Mouse (Mus musculus) intestine, embryonic 16.5 days (tissue): Measurements from ENCODE around the gene Trmt1. TPM values are rescaled to one million over a fixed set of nuclear protein-coding genes. Genes with fewer than 3 reads are reported as not detected.

Experiments used
- ATAC-seq: fragments of 200-750 bp; cut with Nextera tagmentation; 2 replicates; pipeline ENCODE4 v1.8.0; 2017; ENCODE audit warnings: moderate TSS enrichment, moderate library complexity
- H3K27ac ChIP-seq: fragments of 300-500 bp; sonication (generic); 2 replicates; pipeline ENCODE4 v1.5.1; 2014; ENCODE audit warnings: mild to moderate bottlenecking, low read length
- H3K27me3 ChIP-seq: fragments of 300-500 bp; sonication (generic); replicated peaks from 2 replicates; pipeline ENCODE4 v1.6.1; 2014; ENCODE audit warnings: low read length, control low read depth, mixed read lengths; ENCODE audit not compliant: control insufficient read depth, insufficient read depth
- H3K36me3 ChIP-seq: fragments of 300-500 bp; sonication (generic); 2 replicates; pipeline ENCODE4 v1.6.1; 2014; ENCODE audit warnings: low read length, control low read depth; ENCODE audit not compliant: control insufficient read depth, insufficient read depth
- H3K4me1 ChIP-seq: fragments of 300-500 bp; sonication (generic); 2 replicates; pipeline ENCODE4 v1.6.1; 2014; ENCODE audit warnings: low read length, control low read depth, mixed read lengths; ENCODE audit not compliant: control insufficient read depth, insufficient read depth
- H3K4me2 ChIP-seq: fragments of 300-500 bp; sonication (generic); 2 replicates; pipeline ENCODE4 v1.6.1; 2014; ENCODE audit warnings: low read depth, low read length, control low read depth
- H3K4me3 ChIP-seq: fragments of 300-500 bp; sonication (generic); 2 replicates; pipeline ENCODE4 v1.5.1; 2014; ENCODE audit warnings: mild to moderate bottlenecking, low read length
- H3K9ac ChIP-seq: fragments of 300-500 bp; sonication (generic); 2 replicates; pipeline ENCODE4 v1.6.1; 2014; ENCODE audit warnings: low read depth, low read length
- H3K9me3 ChIP-seq: fragments of 300-500 bp; sonication (generic); 2 replicates; pipeline ENCODE4 v1.6.1; 2016; ENCODE audit warnings: low read length, control low read depth; ENCODE audit not compliant: control insufficient read depth
- WGBS: fragments of 180-500 bp; shearing (Covaris S2); extraction: QIAGEN DNeasy Blood & Tissue Kit; methylation state at CpG from one replicate; pipeline ENCODE4 v1.1.7; 2014; 5-methylcytosine and 5-hydroxymethylcytosine counted together
- polyA plus RNA-seq: library from polyadenylated mRNA; unstranded; fragments of >200 nt; fragmentation: Nextera tagmentation; extraction: Ambion mirVana; gene quantifications from 2 replicates; pipeline ENCODE4 v1.2.1, GENCODE M21; 2015

Trmt1 gene
- polyA plus RNA-seq, 1 experiment from 2014 or later, result 67.1 TPM

DNA sequence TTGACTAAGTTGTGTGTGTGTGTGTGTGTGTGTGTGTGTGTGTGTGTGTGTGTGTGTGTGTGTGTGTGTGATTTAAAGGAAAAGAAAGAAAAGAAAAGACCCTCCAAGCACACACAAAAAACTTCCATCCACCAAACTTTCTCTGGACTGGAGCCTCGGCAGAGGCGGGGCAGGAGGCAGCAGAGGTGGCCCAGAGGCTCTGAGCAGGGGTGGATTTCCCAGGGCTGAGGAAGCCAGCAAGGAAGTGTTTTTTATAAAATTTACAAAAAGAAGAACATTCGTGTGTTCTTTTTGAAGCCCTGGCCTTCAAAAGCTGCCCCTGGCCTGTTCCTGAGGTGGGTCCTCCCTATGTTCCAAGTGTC lies 26.6 kb downstream of the Trmt1 start:
- ATAC-seq, result peak; percentile 40; the same call in 1 of the 2 replicates
- Histone ChIP-seq H3K27ac (peak overlapping the region; percentile 82), H3K9me3 (no peaks in the 10 kb centered on the region), H3K4me3 (no peak overlapping the region), H3K27me3 (peaks cover 33% of the 10 kb centered on the region), H3K9ac (0 out of 2 replicates have a peak overlapping the region, but pooled peaks have one; percentile 14), H3K4me1 (peaks cover 28% of the 10 kb centered on the region), H3K36me3 (peaks cover 3% of the 10 kb centered on the region; the same call in 1 of the 2 replicates), H3K4me2 (no peak overlapping the region)
- WGBS, result 23% methylated on average over 3 of the region's 3 CpGs

DNA sequence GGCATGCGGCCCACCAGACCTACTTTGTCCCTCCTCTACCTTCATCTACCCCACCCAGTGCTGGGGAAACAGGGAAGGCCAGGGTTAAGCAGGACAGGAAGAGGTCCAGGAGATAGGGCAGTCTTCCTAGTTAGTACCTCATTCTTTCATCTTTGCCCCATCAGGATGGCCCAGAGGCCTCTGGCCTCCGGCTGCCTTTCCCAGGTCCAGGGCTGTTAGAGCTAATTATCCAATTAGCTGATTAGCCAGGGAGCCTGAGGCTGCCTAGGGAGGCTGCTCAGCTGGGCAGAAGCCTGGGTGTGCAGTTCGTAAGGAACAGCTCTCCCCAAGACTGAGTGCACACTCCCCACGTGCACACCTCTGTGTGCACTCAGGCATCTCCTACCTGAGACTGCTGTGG lies 27.3 kb downstream of the Trmt1 start:
- H3K36me3 ChIP-seq, result no peaks in the 10 kb centered on the region; the same call in 1 of the 2 replicates
- H3K4me1 ChIP-seq, result peaks cover 23% of the 10 kb centered on the region
- H3K9me3 ChIP-seq, result no peaks in the 10 kb centered on the region
- H3K9ac ChIP-seq, result 0 out of 2 replicates have a peak overlapping the region, but pooled peaks have one; percentile 30
- H3K4me2 ChIP-seq, result no peak overlapping the region
- 52% methylated on average over 4 of the region's 4 CpGs for WGBS
- H3K4me3 ChIP-seq, result no peak overlapping the region
- ATAC-seq, result no peak
- H3K27me3 ChIP-seq, result peaks cover 30% of the 10 kb centered on the region
- H3K27ac ChIP-seq, result peak overlapping the region; percentile 82

DNA sequence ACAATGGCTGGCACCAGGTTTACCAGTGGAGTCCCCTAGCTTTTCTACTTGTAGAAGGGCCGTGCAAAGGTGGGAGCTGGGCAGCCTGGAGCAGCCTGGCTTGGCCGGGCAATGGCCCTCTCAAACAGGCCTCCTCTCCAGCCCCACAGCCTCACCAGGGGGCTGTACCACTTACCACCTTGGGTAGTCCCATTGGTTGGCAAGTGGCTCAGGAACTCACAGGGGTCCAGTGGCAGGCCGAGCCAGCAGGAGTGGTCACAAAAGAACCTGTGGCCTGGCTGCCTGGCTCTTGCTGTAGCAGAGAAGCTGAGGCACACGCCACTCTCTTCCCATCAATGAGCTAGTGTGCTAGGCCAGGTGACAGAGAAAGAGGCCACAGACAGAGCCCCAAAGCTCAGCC lies 28.1 kb downstream of the Trmt1 start:
- Histone ChIP-seq H3K4me1 (peaks cover 18% of the 10 kb centered on the region), H3K4me2 (no peak overlapping the region), H3K9me3 (no peaks in the 10 kb centered on the region), H3K4me3 (no peak overlapping the region), H3K36me3 (no peaks in the 10 kb centered on the region; the same call in 1 of the 2 replicates), H3K27ac (no peak overlapping the region), H3K27me3 (peaks cover 32% of the 10 kb centered on the region), H3K9ac (no peak overlapping the region)
- ATAC-seq, result no peak
- 78% methylated on average over 4 of the region's 4 CpGs for WGBS

DNA sequence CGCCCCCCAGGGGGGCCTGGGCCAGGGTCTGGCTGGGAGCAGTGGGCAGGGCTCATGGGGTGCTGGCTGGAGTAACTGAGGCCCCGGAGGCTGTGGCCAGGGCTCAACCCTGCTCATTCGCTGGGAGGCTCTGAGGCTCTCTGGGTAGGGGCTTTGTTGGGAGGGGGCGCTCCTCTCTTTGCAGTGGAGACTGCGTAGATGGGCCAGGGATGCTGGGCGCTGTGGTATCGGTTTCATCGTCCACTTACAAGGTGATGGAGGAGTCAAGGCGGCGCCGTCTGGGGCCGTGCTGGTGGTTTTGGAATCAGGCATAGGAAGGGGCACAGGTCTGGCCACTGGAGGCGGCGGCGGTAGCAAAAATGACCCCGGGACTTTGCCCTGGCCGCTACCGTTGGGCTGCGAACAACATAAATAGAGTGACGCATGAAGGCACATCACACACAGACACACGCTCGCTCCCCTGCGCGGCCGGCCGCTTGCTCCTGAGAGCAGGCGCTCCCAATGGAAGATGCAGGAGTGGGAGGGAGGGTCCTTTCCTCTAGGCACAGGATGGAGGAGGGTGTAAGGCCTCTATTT lies 29.9 kb downstream of the Trmt1 start:
- Histone ChIP-seq H3K9me3 (no peaks in the 10 kb centered on the region), H3K4me2 (no peak overlapping the region), H3K4me3 (no peak overlapping the region)

DNA sequence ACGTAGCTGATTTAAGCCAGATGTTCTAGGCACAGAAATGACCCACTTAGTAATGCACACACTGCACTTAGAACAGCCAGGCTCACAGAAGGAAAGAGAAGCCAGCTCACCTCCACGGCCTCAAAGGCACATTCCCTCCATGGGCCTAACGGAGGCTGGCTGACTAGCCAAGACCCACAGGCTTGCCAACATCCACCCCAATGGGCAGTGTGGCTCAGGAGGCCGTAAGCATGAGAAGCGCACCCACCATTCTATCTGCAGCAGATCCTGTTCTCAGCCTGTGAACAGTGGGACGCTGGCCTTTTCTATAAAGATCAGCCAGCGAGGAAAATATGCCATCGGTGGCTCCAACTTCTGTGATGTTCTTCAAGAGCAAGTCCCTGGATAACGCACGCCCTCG lies 30.7 kb downstream of the Trmt1 start:
- Histone ChIP-seq H3K9ac (no peak overlapping the region), H3K4me2 (no peak overlapping the region), H3K4me1 (peaks cover 22% of the 10 kb centered on the region), H3K27me3 (peaks cover 32% of the 10 kb centered on the region), H3K9me3 (no peaks in the 10 kb centered on the region), H3K27ac (no peak overlapping the region), H3K36me3 (no peaks in the 10 kb centered on the region; the same call in 1 of the 2 replicates), H3K4me3 (no peak overlapping the region)
- WGBS, result 84% methylated on average over 11 of the region's 11 CpGs
- no peak for ATAC-seq

More for the DNA sequence above, 29.9 kb downstream of the Trmt1 start:
- Histone ChIP-seq H3K9ac (peak overlapping the region; percentile 22; the same call in 1 of the 2 replicates), H3K36me3 (no peaks in the 10 kb centered on the region; the same call in 1 of the 2 replicates), H3K4me1 (peaks cover 16% of the 10 kb centered on the region), H3K27me3 (peaks cover 32% of the 10 kb centered on the region), H3K27ac (no peak overlapping the region)
- 23% methylated on average over 26 of the region's 27 CpGs for WGBS
- ATAC-seq, result no peak

DNA sequence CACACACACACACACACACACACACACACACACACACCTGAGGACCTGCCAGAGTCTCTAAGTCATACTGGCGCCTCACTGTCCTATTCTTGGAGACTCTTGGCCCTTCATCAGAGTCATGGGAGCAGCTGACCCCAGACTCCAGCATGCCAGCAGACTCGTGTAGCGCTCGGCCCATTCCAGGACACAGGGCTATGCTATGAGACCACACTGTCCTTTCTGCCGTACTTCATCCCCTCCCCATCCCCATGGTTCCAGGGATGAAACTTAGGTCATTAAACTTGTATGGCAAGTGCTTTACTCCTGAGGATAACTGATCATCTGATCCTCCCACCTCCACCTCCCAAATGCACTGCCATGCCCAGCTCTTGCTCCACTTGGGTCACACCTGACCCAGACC lies 32.4 kb downstream of the Trmt1 start:
- H3K9me3 ChIP-seq, result no peaks in the 10 kb centered on the region
- no peak overlapping the region for H3K4me3 ChIP-seq
- no peak overlapping the region for H3K27ac ChIP-seq
- no peak overlapping the region for H3K4me2 ChIP-seq
- H3K36me3 ChIP-seq, result no peaks in the 10 kb centered on the region; the same call in 1 of the 2 replicates
- peaks cover 32% of the 10 kb centered on the region for H3K27me3 ChIP-seq
- ATAC-seq, result no peak
- WGBS, result 86% methylated on average over 5 of the region's 5 CpGs
- peaks cover 25% of the 10 kb centered on the region for H3K4me1 ChIP-seq
- no peak overlapping the region for H3K9ac ChIP-seq

DNA sequence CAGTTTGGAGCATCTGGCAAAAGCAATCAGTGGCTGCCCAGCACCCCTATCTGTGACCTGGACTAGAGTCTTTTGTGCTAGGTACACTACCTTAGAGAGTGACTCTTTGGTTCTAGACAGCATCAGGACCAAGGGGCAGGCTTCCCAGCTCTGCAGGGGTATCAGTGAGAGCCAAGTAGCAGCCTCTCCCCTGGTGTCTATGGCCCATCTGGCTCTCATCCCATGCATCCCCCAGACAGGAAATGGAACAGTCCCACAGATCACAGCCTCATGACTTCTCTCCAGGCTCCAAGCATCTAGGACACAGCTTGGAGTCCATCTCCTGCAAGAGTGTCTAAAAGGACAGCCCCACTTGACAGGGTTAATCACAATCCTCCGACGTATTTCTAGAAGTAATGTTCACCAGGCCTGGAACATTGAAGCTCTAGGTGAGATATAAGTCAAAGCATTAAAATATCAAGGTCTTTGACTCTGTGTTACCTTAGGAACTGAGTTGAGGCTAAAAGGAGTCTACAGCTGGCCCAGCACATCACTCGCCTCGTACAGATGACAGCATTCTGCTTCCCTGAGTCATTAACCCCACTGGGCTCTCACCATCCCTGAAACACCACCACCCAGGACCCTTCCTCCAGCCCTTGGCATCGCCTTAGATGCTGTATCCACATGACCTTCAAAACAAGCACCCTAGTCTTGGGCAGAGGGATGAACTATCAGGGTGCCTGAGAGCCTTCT lies 33.0 kb downstream of the Trmt1 start:
- no peak overlapping the region for H3K27ac ChIP-seq
- H3K36me3 ChIP-seq, result no peaks in the 10 kb centered on the region; the same call in 1 of the 2 replicates
- WGBS, result 80% methylated on average over 5 of the region's 5 CpGs
- no peak overlapping the region for H3K4me2 ChIP-seq
- no peak overlapping the region for H3K9ac ChIP-seq
- no peak for ATAC-seq
- peaks cover 27% of the 10 kb centered on the region for H3K4me1 ChIP-seq
- peaks cover 32% of the 10 kb centered on the region for H3K27me3 ChIP-seq
- H3K4me3 ChIP-seq, result no peak overlapping the region
- H3K9me3 ChIP-seq, result no peaks in the 10 kb centered on the region

DNA sequence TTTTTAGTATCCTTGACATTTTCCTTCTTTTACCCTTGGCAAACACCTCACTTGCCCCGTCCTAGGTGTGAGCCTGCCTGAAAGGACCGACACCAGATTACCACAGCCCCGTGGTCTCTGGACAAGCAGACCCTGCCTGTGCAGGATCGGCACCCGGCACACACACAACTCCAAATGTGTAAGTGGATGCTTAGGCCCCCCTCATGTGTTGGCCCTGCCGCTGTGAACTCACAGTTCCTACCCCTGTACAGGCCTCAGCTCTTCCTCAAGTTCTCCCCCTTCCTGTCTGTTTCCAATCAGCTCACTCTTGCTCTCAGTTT lies 36.4 kb downstream of the Trmt1 start:
- no peak overlapping the region for H3K4me2 ChIP-seq
- H3K4me1 ChIP-seq, result peaks cover 46% of the 10 kb centered on the region
- peak overlapping the region; percentile 23; the same call in 1 of the 2 replicates for H3K9ac ChIP-seq

DNA sequence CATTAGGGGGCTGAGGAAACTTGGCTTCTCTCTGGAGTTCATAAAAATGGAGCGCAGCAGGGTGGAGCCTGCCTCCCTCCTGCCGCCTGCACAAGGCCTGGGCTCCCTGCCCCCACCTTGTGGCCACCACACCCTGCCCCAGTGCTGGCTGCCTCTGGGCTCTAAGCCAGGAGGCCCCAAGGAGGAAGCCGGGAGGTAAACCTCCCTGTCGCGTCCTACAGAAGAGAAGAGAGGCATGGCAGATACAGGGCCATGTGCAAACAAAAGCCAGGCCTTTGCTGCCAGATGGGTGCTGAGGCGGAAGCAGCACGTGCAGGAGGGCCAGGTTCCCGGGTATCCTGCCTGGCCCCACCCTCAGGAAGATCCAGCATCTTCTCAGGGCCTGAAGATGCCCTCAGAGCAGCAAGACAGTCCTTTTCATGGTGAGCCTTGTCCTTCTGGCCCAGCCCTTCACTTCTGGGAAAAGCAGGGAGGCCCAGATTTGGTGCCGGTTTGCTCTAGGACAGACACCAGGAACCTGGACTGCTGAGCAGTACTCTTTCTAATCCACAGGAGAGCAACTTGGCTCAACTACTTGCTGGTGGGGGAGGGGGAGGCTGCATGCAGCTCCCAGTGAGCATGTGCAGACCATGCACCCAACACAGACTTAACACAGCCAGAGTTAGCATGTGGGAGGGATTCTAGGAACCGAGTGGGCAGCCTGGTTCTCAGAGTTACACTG lies 36.9 kb downstream of the Trmt1 start, which contains the start of gene G430095P16Rik:
TSS of gene G430095P16Rik (plus strand) at position 158 of the 721 bp plus-strand sequence.
- Histone ChIP-seq H3K4me2 (peak within 1 kb of the TSS; percentile 41), H3K9me3 (no peaks in the 10 kb centered on the region), H3K9ac (peak within 1 kb of the TSS; percentile 40), H3K4me1 (peaks cover 46% of the 10 kb centered on the region), H3K27me3 (peaks cover 6% of the 10 kb centered on the region; the same call in 1 of the 2 replicates), H3K36me3 (no peaks in the 10 kb centered on the region), H3K4me3 (peak within 1 kb of the TSS; percentile 15; the same call in 1 of the 2 replicates), H3K27ac (peak within 1 kb of the TSS; percentile 92)
- ATAC-seq, result peak; percentile 94
- WGBS, result 9% methylated on average over 10 of the region's 10 CpGs

More for the DNA sequence above, 36.4 kb downstream of the Trmt1 start:
- no peak for ATAC-seq
- no peaks in the 10 kb centered on the region; the same call in 1 of the 2 replicates for H3K36me3 ChIP-seq
- 58% methylated on average over 6 of the region's 6 CpGs for whole genome bisulfite sequencing
- no peaks in the 10 kb centered on the region for H3K9me3 ChIP-seq
- no peak overlapping the region for H3K4me3 ChIP-seq
- H3K27ac ChIP-seq, result peak overlapping the region; percentile 92
- H3K27me3 ChIP-seq, result peaks cover 10% of the 10 kb centered on the region; the same call in 1 of the 2 replicates
